Mouse (Mus musculus) left cerebral cortex, postnatal 25 days (tissue): Measurements from ENCODE around the gene Uvrag. TPM values are rescaled to one million over a fixed set of nuclear protein-coding genes. Genes with fewer than 3 reads are reported as not detected.
A peak's percentile ranks its signal among the peaks of the same experiment; 100 is the strongest.

Experiments
- DNase-seq, 2 experiments: peaks; one replicate each; pipeline ENCODE4 v3.0.0; 2022; ENCODE audit warnings: low spot score in 2 of 2, mixed read lengths in 1 of 2
- intact Hi-C: fragments of 180-260 bp; cut with DNase I; formaldehyde crosslinking; loops from one replicate; pipeline ENCODE4 v1.15.1; 2025
- total RNA-seq, 2 experiments: library from RNA; stranded (reverse); gene quantifications; 2 replicates each; pipeline ENCODE4 v1.2.3; 2021

Uvrag gene
- total RNA-seq, 2 experiments from 2014 or later = 50.9 to 56.3 TPM

DNA sequence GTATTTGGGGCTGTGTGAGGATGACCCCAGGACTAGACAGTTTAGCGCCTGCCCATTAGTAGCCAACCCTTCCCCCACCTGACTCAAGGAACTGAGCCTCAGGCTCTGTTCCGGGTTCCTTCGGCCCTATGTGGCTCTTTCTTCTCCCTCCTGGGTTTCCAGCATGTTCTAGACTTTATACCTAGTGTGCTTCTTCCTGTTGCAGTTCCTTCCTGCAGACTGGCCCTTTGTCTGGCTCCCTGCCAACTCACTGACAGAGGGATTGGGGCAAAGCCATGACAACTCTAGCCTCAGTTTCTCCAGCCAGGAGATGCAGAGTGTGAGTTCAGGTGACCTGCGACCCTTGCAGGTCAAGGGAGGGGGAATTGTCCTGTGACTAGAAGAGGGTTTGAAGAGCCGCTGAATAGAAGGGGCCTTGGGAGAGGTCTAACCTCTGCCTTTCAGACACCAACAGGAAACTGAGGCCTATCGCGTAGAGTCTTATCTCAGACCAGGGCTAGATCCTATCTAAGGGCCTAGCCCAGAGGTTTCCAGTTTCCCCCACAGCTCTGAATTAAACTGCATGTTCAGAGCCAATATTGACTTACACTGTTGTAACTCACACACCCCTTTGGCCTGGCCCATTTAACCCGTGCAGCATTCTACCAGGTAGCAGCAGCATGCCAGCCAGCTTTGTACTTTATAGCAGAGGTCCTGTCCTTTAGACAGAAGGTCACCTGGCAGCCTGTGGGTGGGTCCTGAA, 291.9 kb downstream of the Uvrag start:
- no peak for DNase-seq
- intact Hi-C loops = no loop called here

DNA sequence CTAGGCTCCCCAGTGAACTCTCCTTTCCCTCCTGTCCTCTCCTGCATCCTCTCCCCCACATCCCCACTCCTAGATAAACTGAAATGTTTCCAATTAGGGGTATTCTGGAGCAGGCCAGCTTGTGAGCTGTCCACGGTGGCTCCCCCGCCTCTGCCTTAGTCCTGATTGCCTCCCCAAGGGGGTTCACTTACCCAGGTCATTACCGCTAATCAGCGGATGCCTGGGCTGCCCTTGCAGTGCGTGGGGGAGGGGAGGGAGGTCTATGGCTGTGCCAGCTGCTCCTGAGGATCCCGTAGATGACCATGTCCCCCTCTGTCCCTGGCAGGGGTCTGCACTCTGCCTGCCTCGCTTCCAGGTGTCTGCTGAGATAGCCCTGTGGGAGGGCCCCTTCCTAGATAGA, 297.3 kb downstream of the Uvrag start:
- intact Hi-C loops = no loop called here
- DNase-seq = no peak

DNA sequence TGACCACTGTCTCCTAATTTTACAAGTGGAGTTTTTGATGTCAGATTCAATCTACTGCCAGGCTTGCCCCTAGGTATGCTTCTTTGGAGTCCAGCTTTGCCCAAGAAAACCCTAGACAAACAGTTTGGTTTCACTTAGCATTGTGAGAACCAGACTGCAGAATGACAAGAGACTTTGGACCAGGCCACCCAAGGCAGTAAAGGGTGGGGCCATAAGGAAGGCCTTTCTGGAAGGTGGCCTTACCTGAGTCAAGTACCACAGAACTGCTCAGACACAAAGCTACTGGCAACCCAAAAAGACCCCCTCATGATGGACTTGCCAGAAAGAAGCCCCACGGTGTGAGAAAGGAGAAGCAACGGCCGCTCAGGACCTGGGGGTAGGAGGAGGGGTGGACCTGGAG, 297.9 kb downstream of the Uvrag start:
- no peak for DNase-seq
- intact Hi-C loops = no loop called here

DNA sequence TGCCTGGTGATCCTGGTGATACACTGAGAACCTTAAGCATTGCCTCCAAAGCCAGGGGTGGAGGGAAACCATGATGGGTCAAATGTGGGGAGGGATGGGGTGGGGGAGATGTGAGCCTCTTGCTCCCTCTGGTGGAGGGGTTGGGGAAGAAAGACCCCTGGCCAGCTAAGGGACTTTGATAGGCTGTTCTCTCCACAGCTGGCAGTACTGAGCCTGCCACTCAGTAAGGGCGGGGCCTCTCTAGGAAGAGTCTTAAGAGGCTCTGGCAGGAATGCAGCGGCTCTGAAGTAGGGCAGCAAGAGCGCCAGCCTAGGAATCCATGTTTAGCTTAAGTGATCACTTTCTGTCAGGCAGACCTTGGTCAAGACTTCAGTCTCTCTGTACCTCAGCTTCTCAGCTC, 299.1 kb downstream of the Uvrag start:
- intact Hi-C loops = no loop called here
- DNase-seq = no peak

DNA sequence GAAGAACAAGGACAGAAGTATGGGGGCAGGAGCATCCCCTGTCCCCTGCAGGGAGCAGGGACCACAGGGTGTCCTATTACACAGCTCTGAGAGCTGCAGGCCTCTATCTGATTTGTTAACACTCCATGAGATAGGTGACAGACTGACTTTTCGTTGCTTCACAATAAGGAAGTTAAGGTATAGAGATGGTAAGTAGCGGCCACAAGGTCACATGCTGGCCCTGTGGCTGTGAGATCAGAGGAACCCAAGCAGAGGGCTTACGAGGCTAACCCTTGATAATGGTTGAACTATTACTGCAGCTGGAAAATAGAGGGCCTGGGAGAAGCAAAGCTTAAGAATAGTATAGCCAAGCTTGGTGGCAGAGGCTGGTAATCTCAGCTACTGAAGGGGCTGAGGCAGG, 300.2 kb downstream of the Uvrag start:
- no peak for DNase-seq
- intact Hi-C loops = no loop called here

DNA sequence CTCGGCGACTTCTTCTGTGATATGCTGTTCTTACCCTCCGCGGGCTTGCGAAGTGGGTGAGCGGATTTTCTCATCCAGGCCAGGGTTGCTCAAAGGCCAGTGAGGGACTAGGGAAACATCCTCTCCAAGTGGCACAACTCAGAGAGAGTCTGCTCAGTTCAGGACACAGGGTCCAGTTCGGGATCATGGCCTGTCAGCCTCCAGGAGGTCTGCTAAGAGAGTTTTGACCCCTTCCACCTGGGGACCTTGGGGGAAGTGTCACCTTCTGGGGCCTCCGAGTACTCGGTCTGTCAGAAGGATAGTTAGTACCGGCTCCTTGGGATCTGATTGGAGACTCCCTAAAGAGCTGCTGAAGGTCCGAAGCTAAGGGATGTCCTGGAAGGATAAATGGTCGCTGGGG, 301.6 kb downstream of the Uvrag start:
- intact Hi-C loops = loop anchor here (2.0 to 10.0 kb wide), 3 partner anchors 97 to 355 kb away; partner anchors contain the start of gene Lrrc32

DNA sequence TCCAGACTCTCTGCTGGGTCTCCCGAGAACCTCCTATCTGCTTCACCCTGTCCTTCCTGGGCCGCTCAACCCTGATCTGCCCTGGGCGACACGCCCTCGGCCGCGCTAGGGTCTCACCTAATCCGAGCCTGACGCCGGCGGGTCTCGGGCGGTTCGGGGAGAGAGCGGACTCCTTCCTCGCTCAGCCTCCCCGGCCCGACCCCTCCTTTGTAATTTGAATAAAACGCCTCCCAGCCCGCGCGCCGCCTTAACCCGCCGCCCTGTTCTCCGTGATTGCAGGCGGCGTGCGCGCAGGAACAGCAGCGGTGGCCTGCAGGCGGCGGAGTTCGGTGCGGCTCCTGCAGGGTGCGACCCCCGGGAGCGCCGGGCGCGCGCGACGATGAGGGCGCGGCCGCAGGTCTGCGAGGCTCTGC, 302.2 kb downstream of the Uvrag start:
- DNase-seq = peak in 1 of 2 experiments; percentile 24
- intact Hi-C loops = loop anchor here (2.0 to 10.0 kb wide), 3 partner anchors 96 to 354 kb away; partner anchors contain the start of gene Lrrc32

More for the DNA sequence above, 301.6 kb downstream of the Uvrag start:
- DNase-seq = no peak

DNA sequence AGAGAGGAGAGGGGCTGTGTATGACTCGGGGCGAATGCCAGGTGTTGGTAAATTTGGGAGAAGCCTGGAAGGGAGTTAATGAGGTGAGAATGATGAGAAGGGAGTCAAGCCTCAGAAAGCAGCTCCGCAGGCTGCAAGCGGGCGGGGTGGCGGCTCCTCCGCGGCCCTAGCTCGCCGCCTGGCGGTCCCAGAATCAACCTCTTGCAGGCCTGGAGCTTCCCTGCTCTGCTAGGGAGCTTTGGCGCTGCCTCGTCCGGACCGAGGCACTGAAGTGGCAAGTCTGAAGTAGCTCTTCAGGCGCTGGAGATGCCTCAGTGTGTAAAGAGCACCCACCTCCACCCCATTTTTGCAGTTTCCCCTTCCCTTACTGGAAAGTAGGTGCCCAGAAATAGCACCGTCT, 303.0 kb downstream of the Uvrag start:
- intact Hi-C loops = loop anchor here (2.0 to 10.0 kb wide), 3 partner anchors 95 to 353 kb away; partner anchors contain the start of gene Lrrc32
- DNase-seq = peak; percentile 74 to 82

DNA sequence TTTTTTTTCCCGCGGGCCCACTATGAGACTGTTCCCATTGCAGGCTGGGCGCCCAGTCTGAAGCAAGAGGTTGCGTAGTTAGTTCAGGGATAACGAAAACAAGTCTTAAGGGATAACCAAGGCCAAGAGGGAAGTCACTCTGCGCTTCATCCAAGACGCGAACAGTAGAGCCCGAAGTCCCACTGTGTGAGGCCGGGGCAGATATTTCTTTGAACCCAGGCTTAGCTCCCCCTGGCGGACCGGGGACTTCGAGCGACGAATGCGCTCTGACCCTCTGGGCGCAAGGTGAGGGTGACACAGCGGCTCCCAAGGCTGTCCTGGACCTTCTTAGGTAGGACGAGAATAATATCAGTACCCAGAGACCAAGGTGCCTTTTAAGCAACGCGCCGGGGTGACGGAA, 304.3 kb downstream of the Uvrag start:
- DNase-seq = peak in 1 of 2 experiments; percentile 30
- intact Hi-C loops = loop anchor here (5.0 to 10.0 kb wide), 2 partner anchors 241 to 352 kb away; partner anchors contain the start of gene Lrrc32

DNA sequence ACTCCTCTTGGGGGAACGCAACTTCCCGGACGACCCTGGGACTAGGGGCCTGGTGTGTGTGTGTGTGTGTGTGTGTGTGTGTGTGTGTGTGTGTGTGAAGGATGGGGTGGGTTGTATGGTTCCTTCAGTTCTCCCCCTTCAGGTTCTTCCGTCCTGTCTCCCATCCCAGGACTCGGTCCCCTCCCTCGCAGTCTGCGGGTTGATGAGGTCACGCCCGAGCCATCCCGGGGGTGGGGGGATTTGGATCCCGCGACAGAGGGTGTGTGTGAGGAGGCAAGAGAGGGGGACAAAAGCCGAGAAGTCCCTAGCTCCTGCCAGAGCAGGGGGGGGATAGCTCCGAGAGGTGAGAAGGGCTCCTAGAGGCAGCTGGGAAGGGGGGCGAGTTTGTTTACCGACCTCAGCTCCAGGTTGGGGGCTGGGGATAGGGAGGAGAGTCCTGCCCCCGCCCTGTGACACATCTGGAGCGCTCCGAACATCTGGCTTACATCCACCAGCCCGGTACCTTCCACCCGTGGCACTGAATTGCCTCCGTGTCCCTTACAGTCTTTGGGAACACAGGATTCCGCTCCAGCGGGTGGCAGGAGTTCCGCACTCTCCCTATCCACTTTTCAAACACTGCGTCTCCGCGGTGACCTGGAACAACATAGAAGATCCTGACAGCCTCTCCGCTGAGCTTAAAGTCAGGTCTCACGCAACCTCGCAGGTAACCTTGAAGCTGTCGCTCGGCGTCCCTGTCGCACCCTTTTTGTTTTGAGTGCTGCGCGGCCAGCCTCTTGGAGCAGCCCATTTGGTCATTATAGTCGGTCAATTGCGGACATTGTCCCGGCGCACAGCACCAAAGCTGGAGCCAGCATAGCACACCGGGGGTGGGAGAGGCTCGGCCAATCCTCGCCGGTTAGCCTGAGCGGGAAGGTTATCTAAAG, 305.2 kb downstream of the Uvrag start:
- intact Hi-C loops = loop anchor here (5.0 to 10.0 kb wide), 2 partner anchors 242 to 351 kb away; partner anchors contain the start of gene Lrrc32
- DNase-seq = no peak

Other genes starting within 250 kb of the Uvrag start
- 10 to 100 TPM; 67.5 to 72.6 TPM for gene Dgat2, start 41.6 kb upstream of the Uvrag start, total RNA-seq
- not detected for gene Mogat2, start 97.5 kb upstream of the Uvrag start, total RNA-seq
- 100 to 1,000 TPM; 135 to 137 TPM for gene Map6, start 126.3 kb upstream of the Uvrag start, total RNA-seq
- gene Serpinh1, start 212.1 kb upstream of the Uvrag start, total RNA-seq = 10 to 100 TPM; 34.9 TPM
- 10 to 100 TPM; 40.0 to 46.2 TPM for gene Gdpd5, start 240.3 kb upstream of the Uvrag start, total RNA-seq